Mouse (Mus musculus): ENCODE measurements at regions not wholly inside any gene's neighbourhood (a gene's known extent, or its start where the extent isn't known, plus 50 kb on each side); places are given as distances from the start of the nearest gene placed in this dataset.
A peak's percentile ranks its signal among the peaks of the same experiment; 100 is the strongest.

- no peak for DNase-seq
These were observed 69.5 kb downstream of the Aldh8a1 start for GRCm38 (mm10) chr10:21446641-21447040.

- DNase-seq: no peak
These were observed 71.0 kb downstream of the Aldh8a1 start for GRCm38 (mm10) chr10:21448132-21448531.

GRCm38 (mm10) chr10:21448942-21449341 is 71.9 kb downstream of the Aldh8a1 start:
- DNase-seq: no peak

GRCm38 (mm10) chr10:21452611-21453010 is 75.5 kb downstream of the Aldh8a1 start:
- DNase-seq: no peak

GRCm38 (mm10) chr10:21453527-21453926 is 76.4 kb downstream of the Aldh8a1 start:
- DNase-seq: no peak

GRCm38 (mm10) chr10:21454153-21454552 is 77.1 kb downstream of the Aldh8a1 start:
- no peak for DNase-seq

GRCm38 (mm10) chr10:21454757-21455156 is 77.7 kb downstream of the Aldh8a1 start:
- no peak for DNase-seq

- DNase-seq: no peak
These were observed 78.8 kb downstream of the Aldh8a1 start for GRCm38 (mm10) chr10:21455863-21456262.

- no peak for DNase-seq
These were observed 79.3 kb downstream of the Aldh8a1 start for GRCm38 (mm10) chr10:21456359-21456758.

GRCm38 (mm10) chr10:21456991-21457390 is 79.9 kb downstream of the Aldh8a1 start:
- DNase-seq: no peak

- no peak for DNase-seq
These were observed 81.5 kb downstream of the Aldh8a1 start for GRCm38 (mm10) chr10:21458608-21459007.

- DNase-seq: no peak
These were observed 83.0 kb downstream of the Aldh8a1 start for GRCm38 (mm10) chr10:21460062-21460461.

GRCm38 (mm10) chr10:21462915-21463314 is 85.8 kb downstream of the Aldh8a1 start:
- DNase-seq: no peak

GRCm38 (mm10) chr10:21465362-21465761 is 88.3 kb downstream of the Aldh8a1 start:
- DNase-seq: peak; percentile 86

GRCm38 (mm10) chr10:21465806-21466377 is 88.8 kb downstream of the Aldh8a1 start:
- DNase-seq: no peak

- no peak for DNase-seq
These were observed 90.5 kb downstream of the Aldh8a1 start for GRCm38 (mm10) chr10:21467425-21468085.

- DNase-seq: no peak
These were observed 91.3 kb downstream of the Aldh8a1 start for GRCm38 (mm10) chr10:21468421-21468820.

GRCm38 (mm10) chr10:21469961-21470360 is 92.9 kb downstream of the Aldh8a1 start:
- peak; percentile 12 for DNase-seq

- peak; percentile 21 for DNase-seq
These were observed 93.5 kb downstream of the Aldh8a1 start for GRCm38 (mm10) chr10:21470589-21470988.

GRCm38 (mm10) chr10:21474242-21474641 is 97.2 kb downstream of the Aldh8a1 start:
- DNase-seq: no peak

- DNase-seq: no peak
These were observed 100.9 kb downstream of the Aldh8a1 start for GRCm38 (mm10) chr10:21478004-21478403.

GRCm38 (mm10) chr10:21479403-21479802 is 102.3 kb downstream of the Aldh8a1 start:
- DNase-seq: peak; percentile 36

- no peak for DNase-seq
These were observed 104.2 kb downstream of the Aldh8a1 start for GRCm38 (mm10) chr10:21481255-21481654.

GRCm38 (mm10) chr10:21482055-21482454 is 105.0 kb downstream of the Aldh8a1 start:
- DNase-seq: no peak

- no peak for DNase-seq
These were observed 105.6 kb downstream of the Aldh8a1 start for GRCm38 (mm10) chr10:21482659-21483058.
